Mouse (Mus musculus) T-helper 17 cell (primary cell): ENCODE data around the gene Unkl.

Source experiments
- in situ Hi-C, 2 experiments: fragments of 300-600 bp; cut with MboI, MseI; formaldehyde crosslinking; loops; 1 replicate in 1 of 2; 2 replicates in 1 of 2; pipeline ENCODE4 v1.15.1; 2025; ENCODE audit warnings: high pct_unique_total_duplicates in 2 of 2

Gene Unkl

DNA sequence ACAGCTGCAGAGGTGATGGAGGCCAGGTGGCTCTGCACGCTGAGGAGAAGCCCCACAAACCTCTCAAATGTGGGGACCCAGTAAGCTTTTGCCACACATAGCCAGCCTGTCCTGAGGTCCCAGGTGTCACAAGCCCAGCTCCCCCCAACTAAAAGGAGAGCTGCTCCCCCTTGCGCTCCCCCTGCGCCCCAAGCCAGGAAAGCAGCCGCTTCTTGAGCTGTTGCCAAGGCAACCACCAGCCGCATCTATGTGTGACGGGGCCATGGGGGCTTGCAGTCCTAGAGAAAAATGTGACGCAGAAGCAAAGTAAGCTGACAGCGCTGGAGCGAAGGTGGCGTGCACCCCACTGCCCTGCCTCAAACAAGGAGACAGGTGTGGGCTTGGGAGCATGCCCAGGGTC, 65.6 kb downstream of the Unkl start:
- in situ Hi-C loops: no loop called here

DNA sequence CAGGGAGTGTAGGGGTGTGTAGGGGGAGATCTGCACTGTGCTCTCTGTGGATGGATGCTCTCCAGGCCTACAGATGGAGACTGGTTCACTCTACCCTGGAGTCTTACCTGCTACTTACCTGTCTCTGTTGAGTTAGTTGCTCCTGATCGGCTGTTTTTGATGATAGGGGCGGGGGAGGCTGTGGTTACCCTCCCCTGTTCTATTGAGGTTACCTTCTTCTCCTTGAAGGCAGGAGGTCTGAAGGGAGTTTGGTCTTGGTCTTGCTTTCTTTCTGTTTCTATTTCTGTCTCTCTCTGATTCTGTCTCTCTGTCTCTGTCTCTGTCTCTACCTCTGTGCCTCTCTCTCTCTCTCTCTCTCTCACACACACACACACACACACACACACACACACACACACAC, 66.9 kb downstream of the Unkl start:
- in situ Hi-C loops: no loop called here

DNA sequence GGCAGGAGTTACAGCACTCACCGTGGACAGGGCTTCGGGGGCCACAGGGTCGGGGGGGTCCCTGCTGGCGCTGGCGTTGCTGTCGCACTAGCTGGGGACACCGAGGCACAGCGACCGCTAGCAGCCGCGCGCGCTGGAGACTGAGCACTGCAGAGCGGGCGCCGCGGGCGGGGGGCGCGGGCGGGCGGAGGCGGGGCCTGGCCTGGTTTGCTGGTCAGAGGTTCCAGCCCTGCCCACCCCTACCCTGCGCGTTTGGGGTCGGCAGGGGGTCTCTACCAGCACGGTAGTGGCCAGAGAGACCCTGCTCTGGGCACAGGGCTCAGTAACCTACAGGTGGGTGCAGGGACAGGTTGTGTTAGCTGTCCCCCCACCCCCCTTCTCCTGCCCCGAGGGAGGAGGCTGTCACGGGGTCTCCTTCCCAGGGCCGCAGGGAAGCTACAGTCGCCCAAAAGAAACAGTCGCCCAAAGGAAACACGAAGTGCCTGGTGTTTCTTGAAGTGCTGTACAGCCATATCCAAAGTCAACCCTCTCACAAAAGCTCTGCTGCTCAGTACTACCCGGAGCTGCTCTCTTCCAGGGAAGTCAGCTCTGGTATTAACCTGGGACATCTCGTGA, 68.0 kb downstream of the Unkl start, which contains the start of gene Baiap3:
Baiap3 (minus strand) TSS at position 225 of the 615 bp plus-strand sequence.
- in situ Hi-C loops: no loop called here

DNA sequence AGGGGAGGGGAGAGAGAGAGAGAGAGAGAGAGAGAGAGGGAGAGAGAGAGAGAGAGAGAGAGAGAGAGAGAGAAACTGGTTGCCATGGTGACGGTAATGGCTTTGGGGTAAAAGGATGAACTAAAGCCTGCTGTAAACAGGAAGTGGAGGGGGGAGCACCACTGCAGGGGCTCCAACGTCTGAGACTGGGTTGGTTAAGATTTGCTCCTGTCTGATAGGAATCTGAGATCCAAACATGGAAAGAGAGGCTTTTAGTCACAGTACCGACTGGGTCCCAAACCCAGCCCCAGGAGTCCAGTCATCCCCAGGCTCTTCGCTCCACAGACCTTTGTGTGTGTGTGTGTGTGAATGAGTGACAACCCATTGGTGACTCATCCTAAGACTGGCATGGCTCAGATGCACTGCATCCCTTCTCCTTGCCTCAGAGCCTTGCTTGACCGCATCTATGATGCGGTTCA, 69.6 kb downstream of the Unkl start:
- in situ Hi-C loops: no loop called here

DNA sequence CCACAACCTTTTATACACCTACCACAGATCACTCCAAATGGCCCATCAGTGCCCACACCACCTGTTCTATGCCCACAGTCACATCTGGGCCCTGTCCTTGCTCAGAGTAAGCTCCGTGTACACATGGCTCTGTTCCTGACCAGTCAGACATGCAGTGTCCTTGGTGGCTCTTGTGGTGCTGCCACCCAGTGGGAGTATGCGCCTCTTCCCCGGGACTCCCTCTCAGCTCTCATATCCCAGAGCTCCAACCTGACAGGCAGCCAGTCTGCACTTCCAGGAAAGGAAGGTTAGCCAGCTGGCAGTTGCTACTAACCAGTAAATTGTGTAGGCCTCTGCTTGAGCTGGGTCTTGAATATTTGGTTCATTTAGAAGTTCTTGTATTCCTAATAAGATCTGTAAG, 76.3 kb downstream of the Unkl start:
- in situ Hi-C loops: no loop called here

DNA sequence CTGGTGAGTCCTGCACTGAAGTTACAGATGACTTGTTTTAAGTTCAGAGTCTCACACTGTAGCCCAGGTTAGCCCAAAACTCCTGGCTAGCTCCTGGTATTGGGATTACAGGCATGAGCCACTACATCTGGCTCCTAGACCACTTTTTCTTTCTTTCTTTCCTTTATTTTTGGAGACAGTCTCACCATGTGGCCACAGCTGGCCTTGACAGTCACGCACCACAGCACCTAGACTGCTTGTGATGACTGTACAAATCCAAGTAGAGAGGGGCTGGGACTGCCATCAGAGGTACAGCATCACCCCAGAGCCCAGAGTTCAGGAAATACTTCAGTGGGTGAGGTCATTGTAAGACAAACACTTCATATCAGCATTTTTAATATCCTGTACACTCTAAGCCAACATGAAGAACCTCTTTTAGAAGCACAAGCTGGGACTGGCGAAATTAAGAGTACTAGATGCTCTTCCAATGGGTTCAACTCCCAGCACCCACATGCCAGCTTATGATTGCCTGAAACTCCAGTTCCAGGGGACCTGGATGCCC, 82.7 kb downstream of the Unkl start:
- in situ Hi-C loops: loop anchor here (5.0 kb wide), 2 partner anchors 79 to 84 kb away; partner anchors contain the start of gene Unkl (in 1 of the 2)

DNA sequence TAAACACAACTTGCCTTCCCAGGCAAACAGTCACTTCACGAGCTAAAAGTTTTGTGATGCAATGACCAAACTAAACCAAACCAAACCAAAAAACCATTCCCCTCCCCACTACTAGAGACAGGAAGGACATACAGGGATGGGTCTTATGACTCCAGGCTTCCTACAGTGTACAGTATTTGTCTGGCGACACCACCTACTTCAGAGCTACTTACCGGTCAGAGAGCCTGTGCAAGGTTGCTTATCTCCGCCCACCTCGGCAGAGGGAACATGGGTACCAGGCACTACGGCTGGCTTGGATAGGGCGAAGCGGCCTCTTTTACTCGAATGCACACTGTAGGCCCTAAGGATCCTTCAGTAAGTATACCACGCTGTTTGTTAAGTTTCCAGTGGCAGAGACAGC, 84.1 kb downstream of the Unkl start:
- in situ Hi-C loops: loop anchor here (5.0 kb wide), 2 partner anchors 80 to 85 kb away; partner anchors contain the start of gene Unkl (in 1 of the 2)

DNA sequence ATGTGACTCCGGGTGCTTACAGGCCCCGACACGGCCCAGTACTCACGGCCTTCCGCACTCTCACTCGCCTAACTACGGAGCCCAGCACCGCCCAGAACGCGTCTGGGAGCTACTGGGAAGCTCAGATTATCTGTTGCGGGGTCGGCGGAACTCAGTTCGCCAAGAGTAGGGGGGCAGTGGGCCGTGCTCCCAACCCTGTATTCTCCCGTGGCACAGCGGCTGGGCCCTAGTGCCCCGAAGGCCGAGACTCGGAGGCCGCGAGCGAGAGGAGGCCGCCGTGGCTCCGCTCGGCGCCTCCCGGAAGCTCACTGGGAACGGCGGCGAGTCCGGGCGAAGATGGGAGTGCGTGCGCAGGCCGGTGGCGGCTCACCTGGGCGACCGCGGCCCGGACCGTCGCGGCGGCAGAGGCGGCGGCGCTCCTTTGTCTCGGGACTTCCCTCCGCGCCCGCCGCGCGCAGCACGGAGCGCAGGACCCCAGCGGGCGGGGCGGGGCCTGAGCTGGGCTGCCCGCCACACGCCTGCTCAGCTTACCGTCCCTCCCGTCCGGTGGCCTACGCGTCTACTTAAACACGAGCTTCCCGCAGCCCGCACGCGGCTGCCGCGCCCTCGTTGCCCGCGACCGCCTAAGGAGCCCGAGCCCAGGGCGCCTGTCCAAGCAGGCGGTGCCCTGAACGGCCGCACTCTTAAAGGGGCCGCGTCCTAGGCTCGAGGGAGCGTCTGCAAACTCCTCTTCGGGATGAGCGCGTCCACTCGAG, 84.9 kb downstream of the Unkl start:
- in situ Hi-C loops: loop anchor here (5.0 kb wide), 2 partner anchors 81 to 86 kb away; partner anchors contain the start of gene Unkl (in 1 of the 2)

DNA sequence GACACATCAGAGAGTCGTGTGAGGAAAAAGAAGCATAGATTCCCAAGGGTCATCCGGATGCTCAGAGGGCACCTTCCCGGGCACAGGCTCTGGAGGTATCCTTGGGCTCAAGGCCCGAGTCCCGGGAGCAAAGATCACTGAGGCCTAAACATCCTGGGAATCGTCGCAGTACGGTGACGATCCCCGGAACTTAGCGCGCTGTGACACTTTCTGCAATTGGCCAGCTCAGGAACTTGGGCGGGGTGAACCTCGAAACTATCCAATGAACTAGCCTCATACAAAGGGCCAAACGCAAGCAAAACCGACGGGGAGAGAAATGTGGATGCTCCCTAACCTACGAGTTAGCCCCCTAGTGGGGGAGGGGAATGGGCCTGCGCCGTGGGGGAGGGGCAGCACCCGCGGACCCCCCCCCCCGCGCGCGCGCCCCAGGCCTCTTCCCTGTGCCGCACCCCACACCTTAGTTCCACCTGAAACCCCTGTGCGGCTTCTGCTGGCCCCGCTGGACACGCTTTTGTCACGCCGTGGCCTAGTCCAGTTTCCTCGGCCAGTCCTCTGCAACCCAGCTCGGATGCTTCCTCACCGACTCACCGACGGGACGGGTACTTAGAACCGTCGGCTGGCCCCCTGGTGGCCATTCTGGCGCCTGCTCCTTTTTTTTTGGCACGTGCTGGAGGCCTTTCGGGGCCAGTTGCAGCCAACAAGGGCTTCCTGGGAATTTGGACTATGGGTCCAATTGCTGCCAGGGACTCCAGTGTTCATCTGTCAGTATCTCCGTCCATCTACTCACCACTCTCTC, 85.7 kb downstream of the Unkl start:
- in situ Hi-C loops: loop anchor here (5.0 kb wide), 2 partner anchors 82 to 87 kb away; partner anchors contain the start of gene Unkl (in 1 of the 2)

DNA sequence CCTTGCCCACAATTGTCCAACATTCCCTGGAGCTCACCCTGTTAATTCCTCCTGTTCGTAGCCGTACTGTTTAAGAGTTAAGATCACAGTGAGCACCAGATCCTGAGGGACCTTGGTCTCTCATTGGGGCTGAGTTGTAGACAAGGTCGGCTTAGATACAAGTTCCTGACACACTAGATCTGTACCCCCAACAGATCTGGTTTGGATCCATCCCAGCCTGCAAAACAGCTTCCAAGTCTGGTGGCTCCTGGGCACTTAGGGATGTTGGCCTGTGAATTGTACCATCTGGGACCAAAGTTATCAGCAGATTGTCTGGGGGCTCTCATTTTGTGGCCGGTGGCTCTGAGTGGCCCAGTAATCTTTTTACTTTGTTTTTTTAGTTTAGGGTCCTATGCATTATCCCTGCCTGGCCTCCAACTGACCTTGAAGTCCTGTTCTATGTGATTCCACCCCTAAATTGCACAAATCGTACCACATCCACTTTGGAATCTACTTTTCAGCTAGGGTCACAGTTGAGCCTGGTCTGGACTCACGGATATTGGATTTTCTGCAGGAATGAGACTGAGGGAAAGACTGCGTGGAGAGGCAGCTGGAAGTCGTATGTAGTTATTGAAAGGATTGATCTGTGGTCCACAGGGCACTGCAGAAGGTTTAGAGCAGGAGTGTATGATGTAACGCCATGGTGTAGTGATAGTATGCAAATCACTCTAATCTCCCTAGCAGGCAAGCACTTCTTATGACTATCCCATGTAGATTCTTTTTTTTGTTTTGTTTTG, 86.6 kb downstream of the Unkl start, which contains the start of gene Ube2i:
Ube2i (minus strand) TSS at position 52 of the 776 bp plus-strand sequence.
- in situ Hi-C loops: loop anchor here (5.0 kb wide), 2 partner anchors 82 to 87 kb away; partner anchors contain the start of gene Unkl (in 1 of the 2)

DNA sequence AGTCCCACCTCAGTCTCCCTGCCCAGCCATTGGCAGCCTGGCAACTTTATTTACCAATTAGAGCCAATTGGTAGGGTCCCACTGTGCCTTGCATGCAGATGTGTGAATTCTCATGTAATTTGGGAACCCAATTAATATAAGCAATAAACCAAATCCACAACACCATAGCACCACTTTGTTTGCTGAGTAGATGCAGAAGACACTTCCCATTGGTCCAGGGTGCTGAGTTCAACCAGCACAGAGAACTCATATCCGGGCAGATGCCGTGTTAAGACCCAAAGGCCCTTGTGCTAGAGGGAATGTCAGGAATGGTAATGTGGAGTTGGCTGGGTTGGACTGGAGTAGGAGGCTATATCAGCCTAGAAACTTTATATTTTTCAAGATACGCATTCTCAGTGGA, 87.6 kb downstream of the Unkl start:
- in situ Hi-C loops: no loop called here

DNA sequence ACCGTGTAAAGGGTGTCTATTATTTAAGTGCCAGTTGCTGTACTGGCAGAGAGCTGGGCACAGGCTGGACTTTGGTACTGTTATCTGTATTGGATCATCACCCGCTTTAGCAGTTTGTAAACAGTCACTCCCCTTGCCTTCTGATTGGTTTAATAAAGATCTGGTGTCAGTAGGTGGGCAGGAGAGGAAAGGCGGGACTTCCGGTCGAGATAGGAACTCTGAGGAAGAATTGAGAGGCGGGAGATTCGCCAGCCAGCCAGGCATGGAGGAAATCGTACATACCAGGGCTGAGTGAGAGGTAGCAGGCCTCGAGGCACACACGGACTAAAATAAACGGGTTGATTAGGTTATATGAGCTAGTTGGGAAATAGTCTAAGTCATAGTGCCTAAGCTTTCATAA, 93.9 kb downstream of the Unkl start:
- in situ Hi-C loops: loop anchor here (5.0 to 10.0 kb wide), 2 partner anchors 160 to 1123 kb away; partner anchors contain the start of gene Ptx4 (in 2 of the 2)
